Mouse (Mus musculus): ENCODE measurements around the gene Gm10031. TPM values are rescaled to one million over a fixed set of nuclear protein-coding genes. Genes with fewer than 3 reads are reported as not detected.

The Gm10031 gene
- polyA plus RNA-seq, 1 experiment from 2014 or later = 0.34 TPM

GRCm38 (mm10) chr1:156537701-156538100, 13.9 kb downstream of the Gm10031 start:
- H3K9ac ChIP-seq (ENCODE audit: low read length) = no peak overlapping the region
- 85% methylated on average over 6 of the region's 6 CpGs for WGBS

DNA sequence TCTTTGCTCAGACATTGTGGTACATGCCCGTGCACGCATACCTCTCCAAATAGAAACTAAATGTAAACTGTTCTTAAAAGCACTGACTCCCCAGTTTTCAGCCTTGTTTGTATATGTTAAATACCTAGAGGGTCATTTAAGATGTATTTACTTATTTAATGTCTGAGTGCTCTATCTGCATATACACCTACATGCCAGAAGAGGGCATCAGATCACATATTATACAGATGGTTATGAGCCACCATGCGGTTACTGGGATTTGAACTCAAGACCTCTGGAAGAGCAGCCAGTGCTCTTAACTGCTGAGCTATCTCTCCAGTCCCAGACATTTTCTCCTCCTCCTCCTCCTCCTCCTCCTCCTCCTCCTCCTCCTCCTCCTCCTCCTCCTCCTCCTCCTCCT, 14.6 kb downstream of the Gm10031 start:
- no peak overlapping the region for H3K4me2 ChIP-seq (ENCODE audit: low read depth, low read length)
- no peaks in the 10 kb centered on the region for H3K9me3 ChIP-seq (ENCODE audit: control insufficient read depth, low read length)
- no peaks in the 10 kb centered on the region for H3K36me3 ChIP-seq (ENCODE audit: control insufficient read depth, insufficient read depth, low read length)
- H3K4me1 ChIP-seq (replicated peaks; ENCODE audit: control insufficient read depth, insufficient read depth, low read length) = no peaks in the 10 kb centered on the region
- no peak overlapping the region for H3K9ac ChIP-seq (ENCODE audit: low read length)
- no peaks in the 10 kb centered on the region for H3K27me3 ChIP-seq (ENCODE audit: control insufficient read depth, insufficient read depth, low read depth, low read length)
- no peak for ATAC-seq (ENCODE audit: low read depth)
- 65% methylated on average over 3 of the region's 3 CpGs for WGBS
- H3K4me3 ChIP-seq (ENCODE audit: low read length) = no peak overlapping the region
- no peak overlapping the region for H3K27ac ChIP-seq (ENCODE audit: low read length)

More at GRCm38 (mm10) chr1:156537701-156538100, 13.9 kb downstream of the Gm10031 start:
- no peak overlapping the region for H3K27ac ChIP-seq (ENCODE audit: low read length)
- H3K36me3 ChIP-seq (ENCODE audit: control insufficient read depth, insufficient read depth, low read length) = no peaks in the 10 kb centered on the region
- ATAC-seq (ENCODE audit: low read depth) = no peak
- no peaks in the 10 kb centered on the region for H3K27me3 ChIP-seq (ENCODE audit: control insufficient read depth, insufficient read depth, low read depth, low read length)
- H3K4me1 ChIP-seq (replicated peaks; ENCODE audit: control insufficient read depth, insufficient read depth, low read length) = no peaks in the 10 kb centered on the region
- H3K9me3 ChIP-seq (ENCODE audit: control insufficient read depth, low read length) = no peaks in the 10 kb centered on the region
- H3K4me3 ChIP-seq (ENCODE audit: low read length) = no peak overlapping the region
- H3K4me2 ChIP-seq (ENCODE audit: low read depth, low read length) = no peak overlapping the region

GRCm38 (mm10) chr1:156539787-156540560, 16.2 kb downstream of the Gm10031 start:
- Histone ChIP-seq H3K27me3 (ENCODE audit: control insufficient read depth, insufficient read depth, low read depth, low read length) (no peaks in the 10 kb centered on the region), H3K4me1 (replicated peaks; ENCODE audit: control insufficient read depth, insufficient read depth, low read length) (no peaks in the 10 kb centered on the region), H3K4me3 (ENCODE audit: low read length) (no peak overlapping the region), H3K9ac (ENCODE audit: low read length) (no peak overlapping the region), H3K4me2 (ENCODE audit: low read depth, low read length) (no peak overlapping the region), H3K27ac (ENCODE audit: low read length) (no peak overlapping the region), H3K9me3 (ENCODE audit: control insufficient read depth, low read length) (no peaks in the 10 kb centered on the region), H3K36me3 (ENCODE audit: control insufficient read depth, insufficient read depth, low read length) (no peaks in the 10 kb centered on the region)
- WGBS = 44% methylated on average over 4 of the region's 4 CpGs
- peak; percentile 49; the same call in 1 of the 2 replicates for ATAC-seq (ENCODE audit: low read depth)

GRCm38 (mm10) chr1:156543999-156544398, 20.2 kb downstream of the Gm10031 start:
- Histone ChIP-seq H3K27ac (ENCODE audit: low read length) (no peak overlapping the region), H3K4me2 (ENCODE audit: low read depth, low read length) (no peak overlapping the region), H3K4me1 (replicated peaks; ENCODE audit: control insufficient read depth, insufficient read depth, low read length) (no peaks in the 10 kb centered on the region), H3K9me3 (ENCODE audit: control insufficient read depth, low read length) (no peaks in the 10 kb centered on the region), H3K4me3 (ENCODE audit: low read length) (no peak overlapping the region), H3K36me3 (ENCODE audit: control insufficient read depth, insufficient read depth, low read length) (no peaks in the 10 kb centered on the region), H3K9ac (ENCODE audit: low read length) (no peak overlapping the region), H3K27me3 (ENCODE audit: control insufficient read depth, insufficient read depth, low read depth, low read length) (no peaks in the 10 kb centered on the region)
- WGBS = 15% methylated on average over 12 of the region's 12 CpGs
- ATAC-seq (ENCODE audit: low read depth) = no peak

DNA sequence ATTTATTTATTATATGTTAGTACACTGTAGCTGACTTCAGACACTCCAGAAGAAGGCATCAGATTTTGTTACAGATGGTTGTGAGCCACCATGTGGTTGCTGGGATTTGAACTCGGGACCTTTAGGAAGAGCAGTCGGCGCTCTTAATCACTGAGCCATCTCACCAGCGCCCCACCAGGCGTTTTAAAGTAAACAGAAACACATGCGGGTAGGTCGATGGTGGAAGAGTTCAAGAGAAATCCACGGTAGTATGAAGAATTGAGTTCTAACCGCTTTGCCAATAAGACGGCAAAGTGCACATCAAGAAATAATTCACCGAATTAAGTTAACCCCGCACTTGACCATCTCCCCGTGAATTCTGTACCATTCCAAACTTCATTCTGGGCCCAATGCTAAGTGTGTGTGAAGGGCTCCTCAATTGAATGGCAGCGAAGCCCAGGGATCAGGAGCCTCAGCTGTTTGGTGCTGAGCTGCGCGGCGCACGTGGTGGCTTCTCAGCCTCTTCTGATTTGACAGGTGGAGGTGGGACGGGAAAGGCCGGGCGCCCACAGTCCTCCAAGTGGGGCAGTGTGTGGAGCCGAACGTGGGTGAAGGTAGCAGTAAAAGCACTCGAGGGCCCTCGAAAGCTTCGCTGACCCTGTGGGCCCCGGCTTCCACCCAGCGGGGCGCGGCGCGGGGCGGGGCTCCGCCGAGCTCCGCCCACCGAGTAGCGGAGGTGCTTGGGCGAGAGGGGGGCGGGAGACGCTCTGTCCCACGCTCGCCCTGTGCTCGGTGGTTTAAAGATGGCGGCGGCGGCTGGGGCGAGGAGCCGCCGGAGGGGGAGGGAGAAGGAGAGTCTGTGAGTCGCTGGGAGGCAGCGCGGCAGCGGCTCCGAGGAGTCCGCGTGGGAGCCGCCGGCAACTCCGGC, 34.5 kb downstream of the Gm10031 start, which contains the start of gene Abl2:
Abl2 (plus strand) TSS at position 763 of the 907 bp plus-strand sequence.
- H3K27ac ChIP-seq (ENCODE audit: low read length) = peak within 1 kb of the TSS; percentile 93
- H3K4me1 ChIP-seq (replicated peaks; ENCODE audit: control insufficient read depth, insufficient read depth, low read length) = peaks cover 5% of the 10 kb centered on the region; the same call in 1 of the 2 replicates
- 7% methylated on average over 60 of the region's 60 CpGs for WGBS
- H3K4me3 ChIP-seq (ENCODE audit: low read length) = peak within 1 kb of the TSS; percentile 98
- peak; percentile 98 for ATAC-seq (ENCODE audit: low read depth)
- no peaks in the 10 kb centered on the region for H3K9me3 ChIP-seq (ENCODE audit: control insufficient read depth, low read length)
- H3K4me2 ChIP-seq (ENCODE audit: low read depth, low read length) = peak within 1 kb of the TSS; percentile 75
- H3K27me3 ChIP-seq (ENCODE audit: control insufficient read depth, insufficient read depth, low read depth, low read length) = no peaks in the 10 kb centered on the region
- peak within 1 kb of the TSS; percentile 99 for H3K9ac ChIP-seq (ENCODE audit: low read length)
- H3K36me3 ChIP-seq (ENCODE audit: control insufficient read depth, insufficient read depth, low read length) = no peaks in the 10 kb centered on the region

- WGBS = under 1% methylated on average over 34 of the region's 66 CpGs
- no peaks in the 10 kb centered on the region for H3K27me3 ChIP-seq (ENCODE audit: control insufficient read depth, insufficient read depth, low read depth, low read length)
- peak; percentile 47 for ATAC-seq (ENCODE audit: low read depth)
Observed at GRCm38 (mm10) chr1:156558950-156559640, 35.3 kb downstream of the Gm10031 start.

DNA sequence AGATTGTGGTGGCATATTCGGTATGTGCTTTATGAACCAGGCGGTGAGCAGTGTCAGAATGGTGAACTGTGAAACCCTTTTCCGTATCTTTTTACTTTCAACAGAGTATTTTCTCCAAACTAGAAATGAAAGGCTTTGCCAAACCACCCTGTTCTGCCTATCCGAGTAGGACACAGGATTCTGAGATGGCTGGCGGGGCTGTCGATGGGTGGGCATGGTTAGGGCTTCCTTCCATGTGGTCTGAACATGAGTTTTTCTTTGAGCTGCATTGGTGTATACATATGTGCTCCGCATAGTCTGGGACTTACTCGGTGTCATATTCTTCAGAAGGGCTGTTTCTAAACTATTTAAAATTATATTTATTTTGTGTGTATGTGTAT, 35.8 kb downstream of the Gm10031 start:
- Histone ChIP-seq H3K9ac (ENCODE audit: low read length) (peak overlapping the region; percentile 99), H3K27me3 (ENCODE audit: control insufficient read depth, insufficient read depth, low read depth, low read length) (no peaks in the 10 kb centered on the region), H3K36me3 (ENCODE audit: control insufficient read depth, insufficient read depth, low read length) (no peaks in the 10 kb centered on the region), H3K4me3 (ENCODE audit: low read length) (peak overlapping the region; percentile 98), H3K9me3 (ENCODE audit: control insufficient read depth, low read length) (no peaks in the 10 kb centered on the region), H3K4me1 (replicated peaks; ENCODE audit: control insufficient read depth, insufficient read depth, low read length) (peaks cover 5% of the 10 kb centered on the region; the same call in 1 of the 2 replicates), H3K27ac (ENCODE audit: low read length) (peak overlapping the region; percentile 93; the same call in 1 of the 2 replicates), H3K4me2 (ENCODE audit: low read depth, low read length) (peak overlapping the region; percentile 64)
- WGBS = 7% methylated on average over 8 of the region's 8 CpGs
- no peak for ATAC-seq (ENCODE audit: low read depth)

More at GRCm38 (mm10) chr1:156558950-156559640, 35.3 kb downstream of the Gm10031 start:
- Histone ChIP-seq H3K4me3 (ENCODE audit: low read length) (peak overlapping the region; percentile 98), H3K36me3 (ENCODE audit: control insufficient read depth, insufficient read depth, low read length) (no peaks in the 10 kb centered on the region), H3K4me2 (ENCODE audit: low read depth, low read length) (peak overlapping the region; percentile 64), H3K9ac (ENCODE audit: low read length) (peak overlapping the region; percentile 99), H3K4me1 (replicated peaks; ENCODE audit: control insufficient read depth, insufficient read depth, low read length) (peaks cover 5% of the 10 kb centered on the region; the same call in 1 of the 2 replicates), H3K27ac (ENCODE audit: low read length) (peak overlapping the region; percentile 93), H3K9me3 (ENCODE audit: control insufficient read depth, low read length) (no peaks in the 10 kb centered on the region)

DNA sequence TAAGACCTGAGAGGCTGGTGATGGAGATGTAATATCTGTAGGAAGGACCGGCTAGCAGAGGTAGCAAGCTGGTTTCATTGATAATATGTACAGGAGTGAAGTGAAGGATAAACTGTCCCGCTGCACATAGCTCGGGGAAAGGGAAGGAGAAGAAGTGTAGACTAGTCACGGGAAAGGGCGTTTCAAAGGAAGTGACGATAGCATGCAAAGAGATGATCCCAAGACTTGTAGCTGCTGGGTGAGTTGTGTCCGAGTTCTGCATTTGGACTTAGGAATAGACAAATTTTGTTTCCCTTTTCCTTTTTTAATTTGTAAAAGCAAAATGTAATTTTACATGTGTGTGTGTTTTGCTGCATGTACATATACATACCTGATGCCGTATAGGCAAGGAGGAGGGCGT, 36.7 kb downstream of the Gm10031 start:
- H3K27ac ChIP-seq (ENCODE audit: low read length) = no peak overlapping the region
- ATAC-seq (ENCODE audit: low read depth) = no peak
- no peak overlapping the region for H3K4me2 ChIP-seq (ENCODE audit: low read depth, low read length)
- WGBS = 82% methylated on average over 9 of the region's 9 CpGs
- H3K4me1 ChIP-seq (replicated peaks; ENCODE audit: control insufficient read depth, insufficient read depth, low read length) = peaks cover 5% of the 10 kb centered on the region; the same call in 1 of the 2 replicates
- no peak overlapping the region for H3K9ac ChIP-seq (ENCODE audit: low read length)
- H3K27me3 ChIP-seq (ENCODE audit: control insufficient read depth, insufficient read depth, low read depth, low read length) = no peaks in the 10 kb centered on the region
- no peaks in the 10 kb centered on the region for H3K36me3 ChIP-seq (ENCODE audit: control insufficient read depth, insufficient read depth, low read length)
- H3K4me3 ChIP-seq (ENCODE audit: low read length) = no peak overlapping the region
- H3K9me3 ChIP-seq (ENCODE audit: control insufficient read depth, low read length) = no peaks in the 10 kb centered on the region
